Mouse (Mus musculus) embryo, embryonic 11 days (tissue): ENCODE measurements around the gene Hist2h2aa2.
"Not testable (repeated sequence)": the region's sequence is repeated elsewhere in the genome, so short reads cannot be mapped to it uniquely, and the experiment has no call there.

ENCODE experiments used
- DNase-seq: peaks from one replicate; pipeline ENCODE4 v3.0.0-alpha.2; 2015

Hist2h2aa2 gene

DNA sequence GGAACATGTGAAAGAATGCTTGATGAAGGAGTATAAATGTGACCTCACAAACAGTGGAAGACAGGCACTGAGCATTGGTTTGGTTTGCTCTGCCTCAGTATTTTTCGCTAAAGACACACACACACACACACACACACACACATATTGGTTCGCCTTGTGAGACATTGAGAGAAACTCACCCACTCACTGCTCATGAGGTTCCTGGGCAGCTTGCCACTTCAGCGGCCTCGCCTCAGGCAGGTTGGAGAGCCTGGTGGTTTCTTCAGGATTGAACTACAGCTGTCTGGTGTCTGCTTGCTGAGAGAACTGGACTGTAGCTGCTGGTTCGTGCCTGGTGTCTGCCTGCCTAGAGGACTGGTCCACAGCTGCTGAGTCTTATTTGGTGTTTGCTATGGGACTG, 20.1 kb upstream of the Hist2h2aa2 start:
- no peak for DNase-seq

DNA sequence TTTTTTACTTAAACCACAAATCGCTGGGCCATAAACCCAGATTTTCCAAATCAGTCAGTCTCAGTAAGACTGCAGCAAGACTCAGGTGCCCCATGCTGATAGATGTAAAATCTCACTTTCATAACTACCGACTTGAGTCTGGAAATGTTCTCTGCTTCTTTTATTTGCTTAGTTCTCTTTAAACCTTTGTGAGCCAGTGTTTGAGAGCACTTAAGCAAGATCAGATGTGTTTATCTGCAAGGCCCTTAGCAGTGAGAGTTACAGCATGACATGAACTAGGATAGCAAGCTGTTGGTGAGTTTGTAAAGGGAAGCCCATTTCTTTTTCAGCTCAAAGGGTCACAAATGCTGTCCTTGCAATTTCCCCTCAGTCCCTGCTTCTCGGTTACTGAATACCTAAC, 17.1 kb upstream of the Hist2h2aa2 start:
- DNase-seq: no peak

DNA sequence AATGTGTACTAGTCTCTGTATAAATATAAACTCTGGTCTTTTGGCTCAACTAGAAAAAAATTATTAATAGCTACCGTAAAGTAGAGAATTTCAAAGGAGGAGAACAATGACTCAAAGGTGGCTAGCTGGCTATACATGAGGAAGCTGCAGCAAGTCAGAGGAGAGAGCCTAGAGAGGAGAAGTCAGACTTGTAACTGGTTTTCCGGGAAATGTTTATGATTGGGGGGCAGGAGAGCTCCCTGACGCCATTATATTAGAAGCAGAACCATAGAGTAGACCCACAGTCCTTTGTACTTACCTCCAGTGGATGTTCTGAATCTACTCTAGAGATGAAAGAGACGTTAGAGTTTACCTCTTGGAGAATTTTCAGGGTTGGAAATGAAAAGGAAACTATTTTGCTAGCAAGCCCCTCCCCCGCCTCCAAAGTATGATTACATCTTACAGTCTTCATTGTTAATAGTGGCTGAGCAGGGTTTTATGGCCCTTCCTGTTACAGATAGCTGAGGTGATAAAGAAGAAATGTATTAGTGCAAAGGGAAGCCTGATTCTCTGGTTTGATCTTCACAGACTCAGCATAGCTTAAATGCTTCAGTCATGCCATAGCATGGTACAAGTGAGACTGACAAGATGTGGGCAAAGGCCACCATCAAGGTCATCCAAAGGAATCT, 16.0 kb upstream of the Hist2h2aa2 start:
- DNase-seq: no peak

DNA sequence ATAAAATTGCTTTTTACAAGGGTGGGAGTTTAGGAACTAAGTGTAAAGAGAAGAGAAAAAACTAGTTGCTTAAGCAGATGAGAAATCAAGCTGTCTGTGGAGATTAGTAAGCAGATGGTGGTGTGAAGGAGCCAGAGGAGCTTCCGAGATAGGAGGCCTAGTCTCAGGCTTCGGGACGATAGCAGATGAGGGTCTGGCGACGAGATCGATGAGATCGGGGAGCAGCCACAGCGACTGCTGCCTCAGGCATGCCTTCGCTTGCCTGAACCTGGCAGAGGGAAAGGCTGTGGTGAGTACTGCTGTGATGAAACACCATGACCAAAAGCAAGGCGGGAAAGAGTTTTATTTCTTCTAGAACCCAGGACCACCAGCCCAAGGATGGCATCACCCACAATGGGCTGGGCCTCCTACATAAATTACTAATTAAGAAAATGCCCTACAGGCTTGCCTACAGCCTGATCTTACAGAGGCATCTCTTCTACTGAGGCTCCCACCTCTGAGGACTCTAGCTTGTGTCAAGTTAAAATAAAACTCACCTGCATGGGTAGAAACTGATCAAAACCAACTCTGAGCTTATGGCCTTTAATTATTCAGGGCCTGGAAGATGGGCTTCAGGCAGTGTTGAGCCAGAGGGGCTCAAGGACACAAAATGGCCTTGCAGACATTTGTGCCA, 14.7 kb upstream of the Hist2h2aa2 start:
- peak; percentile 68 for DNase-seq

DNA sequence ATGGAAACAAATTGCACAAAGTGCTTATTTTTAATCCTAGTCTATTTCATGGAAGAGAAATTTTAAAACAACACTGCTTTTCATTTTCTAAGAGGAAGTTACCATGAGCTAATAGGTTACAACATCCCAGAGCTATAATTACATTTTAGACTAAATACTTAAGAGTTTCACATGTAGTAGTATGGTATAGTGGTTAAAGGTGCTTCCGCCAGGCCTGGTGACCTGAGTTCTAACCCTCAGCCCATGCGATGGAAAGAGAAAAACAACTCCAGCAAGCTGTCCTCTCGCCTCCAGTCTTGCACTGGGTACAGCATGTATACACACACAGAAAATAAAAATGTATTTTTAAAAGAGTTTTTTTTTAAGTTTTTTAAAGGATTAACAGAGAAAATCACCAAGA, 11.7 kb upstream of the Hist2h2aa2 start:
- DNase-seq: no peak

DNA sequence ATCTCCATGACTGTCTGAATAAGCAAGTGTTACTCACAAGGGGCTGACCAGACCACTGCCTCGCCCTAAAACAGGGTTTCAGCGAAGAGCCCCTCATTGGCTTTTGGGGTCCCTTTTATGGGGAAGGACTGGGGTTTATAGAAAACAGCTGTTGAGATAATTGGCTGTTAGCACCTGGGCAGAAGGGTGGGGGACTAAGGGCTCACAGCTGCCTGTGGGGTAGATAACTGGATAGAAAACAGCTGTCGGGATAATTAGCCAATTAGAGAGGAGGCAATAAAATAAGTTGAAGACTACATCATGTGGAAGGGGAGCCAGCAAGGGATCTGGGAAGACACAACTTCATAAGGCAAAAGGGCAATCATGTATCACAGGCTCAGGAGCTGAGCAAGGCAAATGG, 10.8 kb upstream of the Hist2h2aa2 start:
- DNase-seq: no peak

DNA sequence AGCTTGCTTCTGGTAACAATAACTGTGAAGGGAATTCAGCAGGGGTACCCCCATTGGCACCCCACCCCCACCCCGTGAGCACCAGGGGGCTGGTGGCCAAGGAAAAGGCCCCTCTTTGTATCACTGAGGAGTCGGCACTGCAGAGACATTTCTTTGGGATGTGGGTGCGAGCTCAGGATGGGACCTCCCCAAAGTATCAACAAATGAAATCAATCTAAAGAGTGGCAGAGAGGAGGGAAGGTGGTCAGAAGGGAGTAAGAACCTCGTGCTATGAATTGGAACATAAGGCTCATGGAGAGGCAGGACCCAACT, 8.9 kb upstream of the Hist2h2aa2 start:
- DNase-seq: no peak

DNA sequence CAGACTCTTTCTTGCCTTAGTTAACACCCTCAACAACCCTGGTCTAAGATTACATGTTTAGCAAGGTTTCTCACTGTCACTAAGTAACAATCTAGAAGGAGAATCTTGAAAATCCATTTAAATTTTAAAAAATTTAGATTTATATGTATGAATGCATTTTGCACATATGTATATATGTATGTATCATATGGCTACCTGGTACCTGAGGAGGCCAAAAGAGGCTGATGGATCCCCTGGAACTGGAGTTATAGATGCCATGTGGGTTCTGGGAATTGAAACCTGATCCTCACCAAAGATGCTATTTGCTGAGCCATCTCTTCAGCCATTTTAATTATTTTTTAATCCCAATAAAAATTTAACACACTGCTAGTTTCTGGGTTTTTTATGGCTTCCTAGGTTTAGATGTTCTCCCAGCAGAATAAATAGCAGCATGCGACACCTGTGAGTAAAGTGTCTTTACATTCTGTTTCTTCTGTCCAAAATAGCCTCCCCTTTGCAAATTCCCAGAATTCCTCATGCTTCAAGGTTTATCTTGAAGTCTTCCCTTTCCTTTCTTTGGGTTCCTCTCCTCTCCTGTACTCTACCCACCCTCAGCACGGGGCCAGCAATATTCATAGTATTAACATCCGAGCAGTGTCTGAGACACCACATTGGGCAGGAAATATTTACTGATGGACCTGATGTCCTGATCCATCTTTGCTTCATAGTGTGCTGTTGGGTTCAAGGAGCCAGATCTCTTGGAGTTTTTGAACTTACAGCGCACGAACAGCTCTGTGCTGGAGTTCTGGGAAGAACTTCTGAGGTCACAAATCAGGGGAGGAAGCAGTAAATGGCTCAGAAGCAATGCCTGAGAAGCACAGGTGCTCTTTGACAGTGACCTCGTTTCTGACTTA, 8.3 kb upstream of the Hist2h2aa2 start:
- DNase-seq: no peak

DNA sequence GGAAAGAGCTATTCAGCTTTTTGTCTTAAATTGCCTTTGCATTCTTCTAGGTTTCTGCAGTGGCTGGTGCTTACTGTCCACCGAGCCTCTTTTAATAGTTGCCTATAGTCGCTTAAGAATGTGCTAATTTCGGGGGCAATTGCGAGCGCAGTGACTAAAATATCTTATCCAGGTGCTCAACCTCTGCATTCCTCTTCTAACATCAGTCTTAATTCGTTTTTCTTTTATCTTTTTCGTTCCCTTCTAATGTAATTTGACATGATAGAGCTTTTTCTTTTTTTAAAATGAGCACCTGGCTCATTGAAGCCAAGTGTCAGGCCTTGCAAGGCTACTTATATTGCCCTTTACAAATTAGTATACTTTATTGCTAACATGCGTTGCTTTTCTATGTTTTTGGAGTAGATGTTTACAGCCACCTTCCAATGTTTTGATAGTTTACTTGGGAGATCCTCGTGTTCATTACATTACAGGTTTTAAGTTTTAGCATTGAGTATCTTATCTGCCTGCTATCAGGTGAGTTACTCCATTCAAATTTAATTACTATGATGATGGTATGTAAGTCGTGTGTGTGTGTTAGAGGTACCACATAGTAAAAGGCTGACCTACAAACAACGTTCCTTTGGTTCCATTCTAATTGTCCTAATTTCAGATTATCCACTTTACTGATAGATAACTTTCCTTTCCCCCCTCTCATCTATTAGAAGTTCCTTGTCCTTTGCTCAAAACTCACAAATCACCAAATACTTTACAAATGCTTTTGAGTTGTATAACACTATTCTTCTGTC, 7.5 kb upstream of the Hist2h2aa2 start:
- peak; percentile 41 for DNase-seq

DNA sequence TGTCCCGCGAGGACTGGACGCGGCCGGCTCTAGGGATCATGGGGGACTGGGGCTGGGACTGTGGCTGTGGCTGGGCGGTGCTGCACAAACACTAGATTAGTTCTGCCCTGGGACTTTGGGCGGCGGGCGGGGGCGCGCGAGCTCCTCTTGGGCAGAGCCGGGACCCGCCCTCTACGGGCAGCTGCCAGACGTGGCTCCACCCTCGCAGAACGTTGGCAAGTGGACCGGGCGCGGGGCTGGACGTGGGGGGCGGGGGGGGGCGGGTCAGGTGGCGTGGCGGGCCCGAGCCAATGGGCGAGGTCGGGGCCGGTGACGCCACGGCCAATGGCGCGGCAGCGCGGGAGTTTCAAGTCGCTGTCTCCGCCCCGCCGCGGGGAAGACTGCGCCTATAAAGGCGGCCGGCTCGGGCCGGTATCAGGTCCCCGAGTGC, 6.4 kb upstream of the Hist2h2aa2 start, which contains the start of gene Hist2h3c1:
Gene Hist2h3c1, plus strand, starts transcription at position 259 of the 430 bp plus-strand sequence.
- not testable (repeated sequence) for DNase-seq

DNA sequence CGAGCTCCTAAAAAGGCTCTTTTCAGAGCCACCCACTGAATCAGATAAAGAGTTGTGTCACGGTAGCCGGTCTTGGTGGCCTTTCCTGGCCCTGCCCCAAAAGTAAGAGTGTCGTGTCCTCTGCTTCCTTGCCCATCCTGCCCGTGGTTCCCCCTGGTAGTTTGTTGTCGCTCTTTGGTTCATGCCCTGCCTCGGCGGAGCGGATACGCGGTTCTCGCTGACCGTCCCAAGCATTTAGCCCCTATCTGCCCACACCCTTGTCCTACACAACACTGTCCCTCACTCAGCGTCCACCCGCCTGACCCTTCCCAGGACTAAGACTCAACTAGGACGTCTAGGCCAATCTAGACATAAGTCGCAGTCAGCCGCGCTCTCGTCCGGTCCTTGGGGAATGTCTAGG, 5.9 kb upstream of the Hist2h2aa2 start:
- DNase-seq: not testable (repeated sequence)

DNA sequence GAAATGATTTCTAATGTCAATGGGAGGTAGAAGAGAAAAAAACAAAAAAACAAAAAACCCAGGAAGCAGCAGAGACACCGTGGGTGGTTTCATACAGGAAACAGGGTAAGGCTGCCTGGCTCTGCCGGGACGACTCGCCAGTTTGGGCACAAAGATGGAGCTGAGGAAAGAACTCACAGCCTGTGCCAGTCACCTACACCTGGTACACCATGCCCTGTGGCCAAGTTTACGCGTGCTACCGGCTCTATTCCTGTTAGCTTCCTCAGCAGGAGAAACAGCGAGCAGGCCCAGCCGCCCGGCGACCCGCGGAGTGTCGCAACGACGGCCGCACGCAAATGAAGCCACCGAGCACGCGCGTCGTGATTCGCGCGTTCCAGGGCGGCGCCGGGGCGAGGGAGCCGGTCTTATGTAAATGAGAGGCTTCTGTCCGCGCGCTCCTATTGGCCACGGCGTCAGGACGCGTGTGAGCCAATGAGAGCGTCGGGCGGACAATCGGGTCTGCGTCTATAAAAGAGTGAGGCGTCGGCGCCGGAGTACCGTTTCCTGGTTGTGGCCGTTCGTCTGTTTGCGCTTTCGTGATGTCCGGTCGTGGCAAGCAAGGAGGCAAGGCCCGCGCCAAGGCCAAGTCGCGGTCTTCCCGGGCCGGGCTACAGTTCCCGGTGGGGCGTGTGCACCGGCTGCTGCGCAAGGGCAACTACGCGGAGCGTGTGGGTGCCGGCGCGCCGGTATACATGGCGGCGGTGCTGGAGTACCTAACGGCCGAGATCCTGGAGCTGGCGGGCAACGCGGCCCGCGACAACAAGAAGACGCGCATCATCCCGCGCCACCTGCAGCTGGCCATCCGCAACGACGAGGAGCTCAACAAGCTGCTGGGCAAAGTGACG, 5.2 kb upstream of the Hist2h2aa2 start, which contains the start of gene Hist2h2aa1:
Gene Hist2h2aa1, plus strand, starts transcription at position 495 of the 884 bp plus-strand sequence.
- peak; percentile 79 for DNase-seq

DNA sequence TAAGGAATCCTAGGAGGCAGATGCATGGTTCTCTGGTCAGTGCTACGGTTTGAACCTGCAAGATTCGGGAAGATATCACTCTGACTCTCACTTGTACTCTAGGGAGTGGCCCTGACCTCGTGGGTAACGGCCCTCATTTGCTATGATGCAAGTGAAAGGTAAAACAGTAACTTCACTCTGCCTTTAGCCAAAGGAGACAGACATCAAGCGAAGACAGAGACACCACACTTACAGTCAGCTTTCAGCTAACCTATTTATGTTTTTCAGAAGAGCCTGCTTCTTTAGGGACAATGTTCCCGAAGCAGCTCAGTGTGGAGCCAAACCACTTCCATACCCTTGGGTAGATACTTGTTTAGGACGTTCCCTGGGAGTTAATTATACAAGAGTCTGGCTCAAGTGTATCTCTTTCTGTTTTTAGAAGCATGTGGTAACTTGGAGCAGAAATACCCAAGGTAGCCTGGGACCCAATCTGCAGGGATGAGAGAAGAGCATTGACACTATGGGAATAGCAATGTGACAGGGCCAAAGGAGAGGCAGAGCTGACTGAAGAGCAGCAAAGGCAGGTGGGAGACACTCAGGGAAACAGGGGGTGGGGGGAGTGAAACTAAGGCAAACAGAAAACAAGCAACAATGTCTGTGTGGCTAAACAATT, 4.0 kb upstream of the Hist2h2aa2 start:
- no peak for DNase-seq

DNA sequence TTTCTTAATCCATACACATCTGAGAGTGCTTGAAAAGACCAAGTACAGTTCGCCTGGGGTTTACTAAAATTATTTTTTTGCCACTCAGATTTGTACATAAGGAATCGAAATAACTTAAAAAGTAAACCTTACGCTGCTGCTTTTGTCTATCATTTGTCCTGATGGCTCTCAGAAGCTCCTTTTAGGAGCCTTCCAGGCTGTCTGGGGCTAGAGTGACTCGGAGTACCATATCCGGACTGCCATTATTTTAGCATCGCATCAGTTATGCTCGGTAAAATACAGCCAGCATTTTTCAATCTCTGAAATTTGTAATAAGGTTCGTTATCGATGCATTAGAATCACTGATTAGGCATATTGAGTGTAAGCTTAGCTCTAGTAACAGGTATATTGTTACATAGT, 722 bp upstream of the Hist2h2aa2 start:
- peak; percentile 21 for DNase-seq

DNA sequence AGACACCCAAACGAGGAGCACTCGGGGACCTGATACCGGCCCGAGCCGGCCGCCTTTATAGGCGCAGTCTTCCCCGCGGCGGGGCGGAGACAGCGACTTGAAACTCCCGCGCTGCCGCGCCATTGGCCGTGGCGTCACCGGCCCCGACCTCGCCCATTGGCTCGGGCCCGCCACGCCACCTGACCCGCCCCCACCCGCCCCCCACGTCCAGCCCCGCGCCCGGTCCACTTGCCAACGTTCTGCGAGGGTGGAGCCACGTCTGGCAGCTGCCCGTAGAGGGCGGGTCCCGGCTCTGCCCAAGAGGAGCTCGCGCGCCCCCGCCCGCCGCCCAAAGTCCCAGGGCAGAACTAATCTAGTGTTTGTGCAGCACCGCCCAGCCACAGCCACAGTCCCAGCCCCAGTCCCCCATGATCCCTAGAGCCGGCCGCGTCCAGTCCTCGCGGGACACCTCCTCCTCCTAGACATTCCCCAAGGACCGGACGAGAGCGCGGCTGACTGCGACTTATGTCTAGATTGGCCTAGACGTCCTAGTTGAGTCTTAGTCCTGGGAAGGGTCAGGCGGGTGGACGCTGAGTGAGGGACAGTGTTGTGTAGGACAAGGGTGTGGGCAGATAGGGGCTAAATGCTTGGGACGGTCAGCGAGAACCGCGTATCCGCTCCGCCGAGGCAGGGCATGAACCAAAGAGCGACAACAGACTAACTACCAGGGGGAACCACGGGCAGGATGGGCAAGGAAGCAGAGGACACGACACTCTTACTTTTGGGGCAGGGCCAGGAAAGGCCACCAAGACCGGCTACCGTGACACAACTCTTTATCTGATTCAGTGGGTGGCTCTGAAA, 902 bp downstream of the Hist2h2aa2 start, which contains the start of gene Hist2h3c2:
Gene Hist2h3c2, minus strand, starts transcription at position 174 of the 840 bp plus-strand sequence.
- not testable (repeated sequence) for DNase-seq

DNA sequence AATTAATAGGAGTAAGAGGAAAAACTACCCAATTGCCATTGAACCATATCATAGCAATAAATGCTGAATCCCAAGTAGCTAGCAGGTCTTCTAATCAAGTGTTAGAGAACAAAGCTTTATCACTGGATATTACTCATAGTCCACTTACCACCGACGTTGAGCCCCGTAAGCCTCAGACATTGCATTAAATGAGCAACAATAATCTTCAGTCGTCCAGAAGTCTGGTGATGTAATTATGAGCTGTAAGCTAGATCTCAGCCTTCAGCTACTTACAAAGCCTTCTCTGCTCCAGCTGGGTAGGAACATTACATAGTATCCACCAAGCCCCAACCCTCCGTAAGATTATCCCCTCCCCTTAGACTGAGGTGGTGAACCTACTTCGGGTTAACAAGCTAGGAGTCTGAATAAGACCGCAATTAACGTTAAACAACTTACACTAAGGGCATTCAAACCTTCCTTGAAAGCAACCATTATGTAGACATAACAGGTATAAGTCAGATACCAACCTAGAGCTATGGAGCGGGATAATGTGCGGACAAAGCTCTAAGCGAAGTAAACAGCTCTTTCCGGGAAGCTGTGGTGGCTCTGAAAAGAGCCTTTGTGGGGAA, 2.1 kb downstream of the Hist2h2aa2 start:
- peak; percentile 60 for DNase-seq

DNA sequence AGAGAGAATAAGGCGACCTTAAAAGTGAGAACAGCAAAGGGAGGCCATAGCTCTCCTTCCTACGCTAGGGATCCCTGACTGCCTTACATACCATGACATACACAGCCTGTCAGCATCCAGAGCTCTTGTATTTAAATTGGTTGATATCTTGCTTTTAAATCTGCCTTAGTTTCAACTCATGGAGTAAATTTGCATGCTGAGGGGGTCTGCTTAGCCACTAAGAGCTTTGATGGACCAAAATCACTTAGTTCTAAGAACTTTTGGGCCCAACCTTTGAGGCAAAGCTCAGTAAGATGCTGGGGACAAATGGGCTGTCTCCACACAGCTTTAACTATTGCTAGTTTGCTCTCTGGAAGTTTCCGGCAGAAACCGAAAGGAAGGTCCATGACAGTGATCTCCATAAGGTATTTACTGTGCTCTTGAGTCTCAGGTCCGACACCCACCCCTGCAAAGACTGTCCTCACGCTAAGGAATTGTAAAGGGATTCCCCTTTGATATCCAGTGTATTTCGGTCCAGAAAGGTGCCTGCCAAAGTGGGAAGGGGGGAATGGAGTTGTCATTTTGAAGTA, 2.7 kb downstream of the Hist2h2aa2 start:
- peak; percentile 51 for DNase-seq

DNA sequence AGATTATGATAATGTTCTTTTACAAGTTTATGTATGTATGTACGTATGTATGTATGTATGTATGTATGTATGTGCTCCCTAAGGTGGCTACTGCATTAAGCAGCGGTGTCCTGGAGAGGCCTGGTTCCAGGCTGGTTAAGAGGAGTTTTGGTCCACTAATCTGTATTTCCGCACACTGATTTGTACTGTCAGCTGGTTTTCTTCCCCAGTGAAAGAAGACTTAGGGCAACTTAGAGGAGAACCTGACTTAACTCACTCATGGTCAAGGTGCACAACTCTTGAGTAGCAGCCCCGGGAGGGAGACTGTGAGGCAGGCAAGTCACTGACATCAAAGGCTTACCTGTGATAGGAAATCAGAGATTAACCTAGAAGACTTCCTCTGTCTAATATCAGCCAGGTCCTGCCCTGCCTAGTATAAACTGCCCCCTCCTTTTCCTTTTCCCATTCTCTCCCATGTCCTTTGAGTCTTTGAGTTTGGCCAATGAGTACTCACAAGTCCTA, 3.2 kb downstream of the Hist2h2aa2 start:
- DNase-seq: no peak

DNA sequence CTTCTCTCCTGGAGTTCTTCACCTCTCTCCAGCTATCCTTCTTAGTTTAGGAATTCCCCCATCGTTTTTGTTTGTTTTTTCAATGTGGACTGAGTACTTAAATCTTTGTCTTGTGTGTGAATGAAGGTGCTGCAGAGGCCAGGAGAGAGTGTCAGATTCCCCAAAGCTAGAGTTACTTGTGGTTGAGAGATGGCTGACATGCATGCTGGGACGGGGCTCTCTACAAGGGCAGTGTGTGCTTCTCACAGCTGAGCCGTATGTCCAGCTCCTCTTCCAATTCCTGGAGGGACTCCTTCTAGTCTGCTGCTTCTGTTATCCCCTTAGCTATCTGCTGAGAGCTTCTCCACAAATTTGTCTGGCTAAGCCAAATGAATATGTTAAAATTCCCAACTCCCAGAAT, 4.2 kb downstream of the Hist2h2aa2 start:
- no peak for DNase-seq
